16 mouse cellular contexts compared by ENCODE assay signal in genomic region chrX:113193901-113194300, GRCm38 (mm10).
"Had no signal": no experiment of that assay in that cellular context is flagged by ENCODE, and none has a peak within 500 bp of the region (broad histone marks: within the 10 kb centered on the region; RNA-seq: fewer than 3 reads in every experiment).

No protein-coding gene starts in this region.

- DNase-seq: heart, postnatal 10 days; heart, postnatal 14 days; heart, postnatal 36 days; heart, postnatal 4 days; kidney, adult 11 months; kidney, adult 18-20 months; kidney, adult 2 months; kidney, adult 8-10 months; kidney, adult 9 months; kidney, postnatal 10 days; kidney, postnatal 14 days; kidney, postnatal 25 days; kidney, postnatal 36 days; kidney, postnatal 4 days; layer of hippocampus, adult 9-11 months; layer of hippocampus, postnatal 36 days had no signal
